ENCODE assay signal across 8 mouse cellular contexts in the genomic region with DNA sequence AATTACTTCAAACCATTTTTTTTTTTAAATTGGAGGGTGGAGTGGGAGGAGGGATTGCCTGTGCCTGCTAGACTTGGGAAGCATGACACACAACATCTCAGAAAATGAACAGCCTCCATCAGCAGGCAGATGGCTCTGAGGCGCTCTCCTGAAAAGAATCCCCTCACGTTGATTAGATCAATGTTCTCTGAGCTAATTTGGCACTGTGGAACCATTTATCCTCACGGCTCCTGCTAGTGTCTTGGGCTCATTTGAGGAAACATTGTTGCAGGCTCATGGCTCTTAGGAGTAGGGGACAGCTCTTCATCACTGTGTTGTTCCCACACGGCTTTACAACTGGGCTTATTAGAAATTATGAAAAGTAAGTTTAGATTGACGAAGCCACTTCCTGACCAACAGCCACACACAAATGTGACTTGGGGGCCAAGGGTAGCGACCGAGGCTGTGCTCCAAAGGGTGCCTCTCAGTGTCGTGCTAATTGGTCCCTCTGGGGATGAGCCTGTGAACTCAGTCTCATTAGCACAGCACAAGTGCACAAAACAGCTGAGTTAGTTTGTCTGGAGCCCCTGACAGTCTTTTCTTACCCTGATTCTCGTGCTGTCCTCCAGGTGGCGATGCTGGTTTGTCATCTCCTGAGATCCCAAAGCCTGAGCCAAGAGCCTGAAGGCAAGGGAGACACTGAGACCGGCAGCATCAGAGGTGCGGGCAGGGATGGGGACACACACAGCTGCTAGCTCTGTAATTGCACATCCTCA.
DNase-seq lines count a peak whose midpoint lies in the region; ATAC-seq and TF ChIP-seq lines count a peak whose summit lies in the region.

No protein-coding gene starts in this region.

- no peaks in the 10 kb centered on the region for H3K4me1 ChIP-seq in intestine, postnatal 0 days (replicated peaks; ENCODE audit: control insufficient read depth, insufficient read depth, low read length)
- no peaks in the 10 kb centered on the region for H3K4me1 ChIP-seq in midbrain, embryonic 11.5 days (ENCODE audit: control insufficient read depth, insufficient read depth, low read length)

- no peaks in the 10 kb centered on the region for H3K27me3 ChIP-seq in intestine, postnatal 0 days (replicated peaks; ENCODE audit: control insufficient read depth, insufficient read depth, low read length)
- H3K27me3 ChIP-seq in midbrain, embryonic 11.5 days (ENCODE audit: control insufficient read depth, insufficient read depth, low read length): no peaks in the 10 kb centered on the region; the same call in 1 of the 2 replicates

- no peak overlapping the region for H3K4me2 ChIP-seq in intestine, postnatal 0 days (replicated peaks; ENCODE audit: low read depth)
- H3K4me2 ChIP-seq in midbrain, embryonic 11.5 days: no peak overlapping the region

- H3K9me3 ChIP-seq in intestine, postnatal 0 days (ENCODE audit: control insufficient read depth): no peaks in the 10 kb centered on the region
- H3K9me3 ChIP-seq in midbrain, embryonic 11.5 days (ENCODE audit: control insufficient read depth, low read length): no peaks in the 10 kb centered on the region

- WGBS in intestine, postnatal 0 days: 32% methylated on average over 12 of the region's 12 CpGs
- 31% methylated on average over 12 of the region's 12 CpGs for WGBS in midbrain, embryonic 11.5 days

- ATAC-seq in intestine, postnatal 0 days: no peak
- ATAC-seq in midbrain, embryonic 11.5 days (ENCODE audit: low FRiP score): peak; percentile 80
- ATAC-seq in inflammation-experienced regulatory T-cells, adult 6 months: no peak

- H3K27ac ChIP-seq in intestine, postnatal 0 days (ENCODE audit: low read depth, low read length): no peak overlapping the region
- no peak overlapping the region for H3K27ac ChIP-seq in midbrain, embryonic 11.5 days (ENCODE audit: low read depth, low read length)

- H3K36me3 ChIP-seq in intestine, postnatal 0 days (ENCODE audit: control insufficient read depth, insufficient read depth): no peaks in the 10 kb centered on the region
- H3K36me3 ChIP-seq in midbrain, embryonic 11.5 days (ENCODE audit: control insufficient read depth, insufficient read depth, low read length): no peaks in the 10 kb centered on the region

- peak; percentile 70 for DNase-seq in adrenal gland, adult 8-10 months
- DNase-seq in embryo, embryonic 10 days (ENCODE audit: low spot score): peak; percentile 88
- peak; percentile 80 for DNase-seq in gastrocnemius, postnatal 14 days
- DNase-seq in left cerebral cortex, postnatal 36 days (ENCODE audit: low spot score in 2 of 2): peak; percentile 61 to 65
- peak; percentile 87 for DNase-seq in midbrain, embryonic 11.5 days (ENCODE audit: low spot score, missing footprints)
- DNase-seq in right cerebral cortex, postnatal 36 days (ENCODE audit: low spot score in 2 of 2): peak; percentile 52 to 60

- intact Hi-C loops in gastrocnemius, postnatal 14 days (cut with DNase I; ENCODE audit: low total_unique reads): no loop called here
- intact Hi-C loops in left cerebral cortex, postnatal 36 days (cut with DNase I): loop anchor here (1.0 kb wide), 1 partner anchor 111 kb away; no protein-coding TSS in a partner anchor

- peak; percentile 92 for TF ChIP-seq CTCF in intestine, postnatal 0 days (IDR thresholded peaks at IDR 0.05; ENCODE audit: low read depth)

- no peak overlapping the region for H3K9ac ChIP-seq in intestine, postnatal 0 days (ENCODE audit: low read depth, low read length)
- H3K9ac ChIP-seq in midbrain, embryonic 11.5 days (ENCODE audit: low read length): no peak overlapping the region

- no peak overlapping the region for H3K4me3 ChIP-seq in intestine, postnatal 0 days (ENCODE audit: low read depth, low read length)
- H3K4me3 ChIP-seq in midbrain, embryonic 11.5 days (ENCODE audit: low read depth, low read length): no peak overlapping the region
